Mouse (Mus musculus) C2C12 (cell line): ENCODE results near the gene Mreg. TPM values are rescaled to one million over a fixed set of nuclear protein-coding genes. Genes with fewer than 3 reads are reported as not detected.

ENCODE experiments used
- H3K27me3 ChIP-seq: one replicate; pipeline ENCODE4 v1.6.1; 2011; ENCODE audit not compliant: control insufficient read depth, insufficient read depth, insufficient read length
- H3K36me3 ChIP-seq: one replicate; pipeline ENCODE4 v1.6.1; 2011; ENCODE audit not compliant: control insufficient read depth, insufficient read depth
- H3K4me3 ChIP-seq: one replicate; pipeline ENCODE4 v1.5.1; 2011; ENCODE audit warnings: mild to moderate bottlenecking, control low read depth; ENCODE audit not compliant: poor library complexity, insufficient read depth, severe bottlenecking
- H3K79me2 ChIP-seq: one replicate; pipeline ENCODE4 v1.6.1; 2011; ENCODE audit not compliant: control insufficient read depth, insufficient read depth
- H3K79me3 ChIP-seq: one replicate; pipeline ENCODE4 v1.6.1; 2011; ENCODE audit warnings: low read depth, control low read depth
- H3ac ChIP-seq: one replicate; pipeline ENCODE3; 2011; ENCODE audit warnings: low read depth; ENCODE audit not compliant: control insufficient read depth, insufficient read length
- CEBPB ChIP-seq: IDR thresholded peaks from one replicate; pipeline ENCODE4 v1.6.1; 2011; ENCODE audit warnings: low read depth, mild to moderate bottlenecking, control low read depth, moderate library complexity
- CTCF ChIP-seq: IDR thresholded peaks from one replicate; pipeline ENCODE4 v1.5.1; 2011; ENCODE audit not compliant: control insufficient read depth, insufficient read depth, insufficient read length
- FOSL1 ChIP-seq: IDR thresholded peaks from one replicate; pipeline ENCODE4 v1.8.0; 2011; ENCODE audit warnings: mild to moderate bottlenecking, low read length; ENCODE audit not compliant: poor library complexity, insufficient read depth, severe bottlenecking
- MAX ChIP-seq: IDR thresholded peaks from one replicate; pipeline ENCODE4 v1.6.1; 2011; ENCODE audit warnings: mild to moderate bottlenecking, control low read depth
- MYOD1 ChIP-seq: IDR thresholded peaks from one replicate; pipeline ENCODE4 v1.6.1; 2011; ENCODE audit warnings: low read depth; ENCODE audit not compliant: control insufficient read depth, insufficient read length
- MYOG ChIP-seq: IDR thresholded peaks from one replicate; pipeline ENCODE4 v1.6.1; 2011; ENCODE audit not compliant: control insufficient read depth, insufficient read length; ENCODE audit errors: extremely low read depth
- USF1 ChIP-seq: IDR thresholded peaks from one replicate; pipeline ENCODE4 v1.6.1; 2011; ENCODE audit warnings: low read depth, mild to moderate bottlenecking, control low read depth, moderate library complexity
- polyA plus RNA-seq: library from polyadenylated mRNA; unstranded; fragments of >200 nt; fragmentation: generic; extraction: Trizol; gene quantifications from one replicate; pipeline ENCODE4 v1.2.1, GENCODE M21; 2012; ENCODE audit warnings: missing spikeins

Gene Mreg
- polyA plus RNA-seq, 1 experiment = 1.6 TPM

DNA sequence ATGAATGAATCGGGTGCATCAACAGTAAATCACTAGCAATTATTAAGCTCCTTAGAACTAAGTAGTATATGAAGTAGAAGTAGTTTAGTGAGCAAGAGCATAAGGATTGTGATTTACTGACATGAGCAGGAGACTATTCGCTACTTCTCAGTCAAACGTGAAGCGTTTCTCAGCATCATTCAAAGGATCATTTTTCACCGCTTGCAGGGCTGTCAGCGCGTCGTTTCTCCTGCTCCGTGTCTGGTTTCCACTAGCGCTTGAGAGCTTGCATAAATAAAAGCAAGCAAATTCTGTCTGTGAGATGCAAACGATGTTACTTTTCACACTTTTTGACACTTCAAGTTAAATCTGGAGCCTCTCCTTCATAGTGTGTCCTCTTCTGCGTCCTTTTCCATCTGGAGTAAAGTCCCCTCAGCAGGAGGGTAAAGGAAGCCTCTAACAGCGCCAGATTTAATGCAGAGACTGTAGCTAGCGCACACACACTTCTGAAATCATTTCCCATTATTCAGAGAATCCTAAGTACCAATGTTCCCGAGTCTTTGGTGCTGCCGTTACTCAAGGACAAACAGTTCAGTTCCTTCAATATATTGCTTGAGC lies 23.9 kb downstream of the Mreg start:
- Histone ChIP-seq H3K36me3 (no peaks in the 10 kb centered on the region), H3K79me2 (no peaks in the 10 kb centered on the region), H3K27me3 (no peaks in the 10 kb centered on the region), H3ac (no peak overlapping the region), H3K4me3 (no peak overlapping the region), H3K79me3 (no peaks in the 10 kb centered on the region)
- no peak for TF ChIP-seq MYOD1
- no peak for TF ChIP-seq FOSL1
- TF ChIP-seq MAX = no peak
- no peak for TF ChIP-seq CEBPB
- TF ChIP-seq MYOG = no peak
- TF ChIP-seq USF1 = no peak
- no peak for TF ChIP-seq CTCF

DNA sequence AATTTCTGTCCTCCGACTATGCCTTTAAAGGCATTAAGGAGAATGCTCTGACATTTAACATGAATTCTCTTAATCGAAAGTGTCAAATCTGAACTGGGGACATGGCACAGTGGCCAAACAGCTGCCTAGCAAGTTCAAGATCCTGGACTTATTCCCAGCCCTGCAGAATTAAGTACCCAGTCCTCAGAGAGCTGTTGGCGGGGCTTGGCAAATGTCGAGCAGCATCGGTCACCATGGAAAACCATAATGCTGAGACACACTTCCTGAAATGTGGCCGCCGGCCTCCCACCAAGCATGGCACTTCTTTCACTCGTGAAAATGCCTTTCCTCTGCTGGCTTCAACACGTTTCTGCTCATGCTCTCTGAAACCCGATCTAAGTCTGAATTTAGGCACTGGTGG lies 24.6 kb downstream of the Mreg start:
- TF ChIP-seq USF1 (no peak), MYOD1 (no peak), CEBPB (no peak), MYOG (no peak), CTCF (no peak), FOSL1 (no peak), MAX (no peak)
- Histone ChIP-seq H3K4me3 (no peak overlapping the region), H3K79me3 (no peaks in the 10 kb centered on the region), H3K36me3 (no peaks in the 10 kb centered on the region), H3K27me3 (no peaks in the 10 kb centered on the region), H3ac (no peak overlapping the region), H3K79me2 (no peaks in the 10 kb centered on the region)

DNA sequence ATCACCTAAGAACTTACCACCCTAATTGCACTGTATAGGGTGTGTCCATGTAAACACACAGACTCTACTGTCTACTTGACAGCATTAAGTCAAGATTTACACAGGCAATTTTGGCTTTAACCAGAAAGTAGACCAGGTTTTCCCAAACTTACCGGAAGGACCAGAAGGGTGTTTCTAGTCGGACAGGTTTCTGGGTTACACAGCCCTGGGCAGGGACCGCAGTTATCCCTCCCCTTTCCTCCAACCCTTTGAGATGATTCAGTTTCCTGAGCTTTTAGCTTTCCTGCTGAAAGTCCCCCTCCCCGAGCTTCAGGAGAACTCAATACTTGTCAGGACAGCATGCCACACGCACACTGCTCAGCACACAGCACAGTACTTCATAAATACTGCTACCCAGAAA lies 26.0 kb downstream of the Mreg start:
- Histone ChIP-seq H3K36me3 (no peaks in the 10 kb centered on the region), H3K79me3 (no peaks in the 10 kb centered on the region), H3ac (no peak overlapping the region), H3K4me3 (no peak overlapping the region), H3K27me3 (no peaks in the 10 kb centered on the region), H3K79me2 (no peaks in the 10 kb centered on the region)
- no peak for TF ChIP-seq MYOD1
- TF ChIP-seq CTCF = no peak
- no peak for TF ChIP-seq FOSL1
- no peak for TF ChIP-seq MYOG
- TF ChIP-seq CEBPB = no peak
- no peak for TF ChIP-seq MAX
- TF ChIP-seq USF1 = no peak

DNA sequence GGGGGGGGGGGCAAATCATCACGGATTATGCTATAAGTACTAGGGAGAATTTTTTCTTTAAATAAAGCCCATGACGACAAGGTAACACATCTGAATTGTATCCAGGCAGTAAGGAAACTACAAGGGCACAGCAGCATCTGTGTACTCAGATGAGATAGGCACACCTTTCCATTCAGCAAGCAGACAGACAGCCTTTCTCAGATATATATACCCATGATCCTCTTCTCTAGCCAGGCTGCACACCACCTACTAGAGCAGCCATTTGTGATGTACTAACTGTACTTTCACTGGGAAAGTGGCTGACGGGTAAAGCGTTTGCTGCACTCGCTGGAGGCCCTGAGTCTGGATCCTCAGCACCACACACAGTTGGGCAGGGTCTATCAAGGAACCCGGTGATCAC lies 28.6 kb downstream of the Mreg start:
- no peaks in the 10 kb centered on the region for H3K36me3 ChIP-seq
- H3K27me3 ChIP-seq = no peaks in the 10 kb centered on the region
- H3K79me2 ChIP-seq = no peaks in the 10 kb centered on the region
- no peaks in the 10 kb centered on the region for H3K79me3 ChIP-seq
- no peak overlapping the region for H3K4me3 ChIP-seq
- H3ac ChIP-seq = no peak overlapping the region
- TF ChIP-seq MAX (no peak), CEBPB (no peak), MYOG (no peak), FOSL1 (no peak), CTCF (no peak), USF1 (no peak)

DNA sequence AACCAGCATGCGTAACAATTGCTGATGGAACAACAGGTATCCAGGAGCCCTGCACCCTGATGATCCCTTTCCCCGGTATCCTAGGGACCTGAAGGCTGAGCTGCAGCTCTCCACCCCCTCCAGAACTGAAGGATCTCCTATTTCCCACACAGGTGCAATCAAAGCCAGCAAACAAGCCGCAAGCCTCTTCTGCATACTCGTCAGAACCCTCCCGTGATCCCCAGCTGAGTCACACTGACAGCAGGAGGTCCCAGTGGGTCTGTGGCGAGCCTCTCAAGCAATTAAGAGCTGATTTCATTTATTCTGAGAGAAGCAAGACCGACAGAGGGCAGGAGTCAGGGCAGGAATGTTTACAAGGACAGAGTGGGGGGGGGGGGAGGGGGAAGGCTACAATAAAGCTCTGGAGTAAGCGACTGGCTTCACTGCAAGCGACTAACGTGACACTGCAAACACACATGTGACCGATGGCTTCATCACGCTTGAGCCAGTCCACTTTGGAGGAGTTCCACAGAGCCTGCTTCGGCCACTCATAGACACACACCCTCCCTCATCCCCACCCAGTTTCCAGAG lies 29.1 kb downstream of the Mreg start:
- Histone ChIP-seq H3K36me3 (no peaks in the 10 kb centered on the region), H3K27me3 (no peaks in the 10 kb centered on the region), H3K4me3 (no peak overlapping the region), H3K79me3 (no peaks in the 10 kb centered on the region), H3ac (no peak overlapping the region), H3K79me2 (no peaks in the 10 kb centered on the region)
- peak; percentile 52 for TF ChIP-seq USF1
- TF ChIP-seq MYOD1 = no peak
- TF ChIP-seq FOSL1 = peak; percentile 43
- TF ChIP-seq MAX = no peak
- no peak for TF ChIP-seq CTCF

DNA sequence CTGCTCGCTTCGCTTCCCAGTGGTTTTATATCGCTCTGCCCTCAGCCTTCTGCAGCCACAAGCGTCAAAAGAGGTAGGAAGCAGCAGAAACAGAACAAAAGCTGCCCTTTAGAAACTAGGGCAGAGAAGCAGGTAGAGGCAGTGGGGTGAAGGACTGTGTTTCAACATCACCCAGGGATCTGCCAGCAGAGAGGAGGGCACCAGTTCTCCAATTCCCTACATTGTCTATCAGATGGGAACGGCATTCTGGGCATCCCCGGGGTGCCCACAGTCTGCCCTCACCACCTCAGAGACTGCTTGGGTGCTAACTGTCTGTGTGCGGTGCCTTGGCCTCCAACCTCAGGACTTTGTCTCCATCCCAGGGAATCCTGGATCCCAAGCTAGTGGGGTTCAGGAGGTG lies 32.2 kb downstream of the Mreg start:
- TF ChIP-seq CEBPB (no peak), MYOG (no peak), FOSL1 (no peak), CTCF (no peak), MYOD1 (no peak), MAX (no peak), USF1 (no peak)
- Histone ChIP-seq H3K36me3 (no peaks in the 10 kb centered on the region), H3K79me2 (no peaks in the 10 kb centered on the region), H3K27me3 (no peaks in the 10 kb centered on the region), H3K79me3 (no peaks in the 10 kb centered on the region), H3ac (no peak overlapping the region), H3K4me3 (no peak overlapping the region)
